Mouse (Mus musculus) megakaryocyte, embryonic 14.5 days (primary cell): Measurements from ENCODE around the gene Pigh.

ENCODE experiments used
- FLI1 ChIP-seq: IDR thresholded peaks from 2 replicates; pipeline ENCODE4 v1.6.1; 2012; ENCODE audit warnings: low read length, inconsistent platforms, mixed read lengths
- GATA1 ChIP-seq: IDR thresholded peaks from 3 replicates; pipeline ENCODE4 v1.6.1; 2012; ENCODE audit warnings: mixed read lengths, low read length, inconsistent platforms, borderline replicate concordance

DNA sequence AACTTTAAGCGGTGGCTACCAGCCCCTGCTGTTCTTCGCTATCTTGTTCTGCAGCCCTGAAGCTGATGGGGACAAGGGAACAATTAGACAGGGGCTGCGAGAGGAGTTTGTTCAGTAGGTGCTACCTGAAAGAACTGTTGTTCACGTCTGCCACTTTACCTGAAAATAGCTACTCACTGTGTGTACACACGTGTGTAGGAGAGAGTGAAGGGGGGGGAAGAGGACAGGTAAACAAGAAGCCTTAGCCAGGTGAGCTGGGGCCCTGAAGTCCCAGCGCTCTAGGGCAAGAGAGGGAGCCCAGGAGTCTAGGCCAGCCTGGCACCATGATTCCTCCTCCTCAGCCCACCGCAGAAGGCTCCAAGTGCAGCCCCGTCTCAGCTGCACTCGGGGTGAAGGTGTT, 29.3 kb downstream of the Pigh start:
- TF ChIP-seq FLI1, result no peak
- no peak for TF ChIP-seq GATA1
